Mouse (Mus musculus) kidney, postnatal 36 days (tissue): ENCODE results near the gene Rsrc1.

Source experiments
- DNase-seq, 2 experiments: peaks; one replicate each; pipeline ENCODE4 v3.0.0; 2021 to 2022; ENCODE audit warnings: mixed read lengths in 2 of 2

Rsrc1 gene

GRCm38 (mm10) chr3:67373872-67374271 is 392.7 kb downstream of the Rsrc1 start, which contains the start of gene Mlf1:
Mlf1 (plus strand) TSS chr3:67374097.
- DNase-seq = peak; percentile 82 to 89

- DNase-seq = no peak
Measured at GRCm38 (mm10) chr3:67374360-67374778, 393.2 kb downstream of the Rsrc1 start.

GRCm38 (mm10) chr3:67375063-67375462 is 393.9 kb downstream of the Rsrc1 start, which contains the start of gene Gm17402:
Gm17402 (minus strand) TSS chr3:67375163.
- no peak for DNase-seq

DNA sequence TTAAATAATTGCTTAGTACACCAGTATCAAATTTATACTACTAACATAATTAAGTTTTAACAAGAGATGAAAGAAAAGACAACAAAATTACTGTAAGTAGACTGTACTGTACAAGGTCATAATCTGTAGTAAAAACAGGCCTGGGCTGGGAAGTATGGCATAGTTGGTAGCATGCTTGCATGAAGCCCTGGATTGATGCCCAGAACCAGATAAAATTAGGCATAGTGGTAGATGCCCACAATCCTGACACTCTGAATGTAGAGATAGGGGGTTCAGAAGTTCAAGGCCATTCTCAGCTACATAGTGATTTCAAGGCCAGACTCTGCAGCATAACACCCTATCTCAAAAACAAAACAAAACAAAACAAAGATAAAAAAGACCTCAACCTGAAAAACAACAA is 397.0 kb downstream of the Rsrc1 start:
- no peak for DNase-seq
